In genomic region chr10:39471714-39472531, GRCm38 (mm10) we compare ENCODE assay signal across 8 mouse cellular contexts.
DNase-seq lines count a peak whose midpoint lies in the region; ATAC-seq and TF ChIP-seq lines count a peak whose summit lies in the region.

No protein-coding gene starts in this region.

- H3K27me3 ChIP-seq in heart, embryonic 10.5 days (ENCODE audit: insufficient read depth, poor library complexity, severe bottlenecking), result no peaks in the 10 kb centered on the region
- H3K27me3 ChIP-seq in hindbrain, postnatal 0 days (ENCODE audit: insufficient read depth, low read length), result no peaks in the 10 kb centered on the region
- no peaks in the 10 kb centered on the region for H3K27me3 ChIP-seq in midbrain, embryonic 14.5 days (ENCODE audit: control insufficient read depth, insufficient read depth, low read length)

- ATAC-seq in hindbrain, postnatal 0 days, result peak; percentile 76
- ATAC-seq in midbrain, embryonic 14.5 days (ENCODE audit: low FRiP score, low TSS enrichment), result peak; percentile 24; the same call in 1 of the 2 replicates

- H3K4me1 ChIP-seq in heart, embryonic 10.5 days, result peaks cover 13% of the 10 kb centered on the region
- H3K4me1 ChIP-seq in hindbrain, postnatal 0 days (ENCODE audit: insufficient read depth, low read length), result peaks cover 12% of the 10 kb centered on the region; the same call in 1 of the 2 replicates
- H3K4me1 ChIP-seq in midbrain, embryonic 14.5 days (ENCODE audit: control insufficient read depth, insufficient read depth, low read length), result peaks cover 17% of the 10 kb centered on the region

- H3K4me2 ChIP-seq in hindbrain, postnatal 0 days (ENCODE audit: low read depth, low read length), result peak overlapping the region; percentile 32
- H3K4me2 ChIP-seq in midbrain, embryonic 14.5 days (ENCODE audit: low read length), result peak overlapping the region; percentile 15; the same call in 1 of the 2 replicates

- H3K27ac ChIP-seq in heart, embryonic 10.5 days, result no peak overlapping the region
- H3K27ac ChIP-seq in hindbrain, postnatal 0 days, result peak overlapping the region; percentile 78
- H3K27ac ChIP-seq in midbrain, embryonic 14.5 days (replicated peaks; ENCODE audit: low read depth, low read length), result peak overlapping the region; percentile 73

- TF ChIP-seq CTCF in hindbrain, postnatal 0 days (IDR thresholded peaks at IDR 0.05; ENCODE audit: low read depth), result no peak

- no peaks in the 10 kb centered on the region for H3K9me3 ChIP-seq in heart, embryonic 10.5 days
- no peaks in the 10 kb centered on the region for H3K9me3 ChIP-seq in hindbrain, postnatal 0 days (ENCODE audit: low read length)
- no peaks in the 10 kb centered on the region for H3K9me3 ChIP-seq in midbrain, embryonic 14.5 days (ENCODE audit: control insufficient read depth, low read length)

- H3K4me3 ChIP-seq in heart, embryonic 10.5 days, result no peak overlapping the region
- H3K4me3 ChIP-seq in hindbrain, postnatal 0 days (ENCODE audit: low read length), result no peak overlapping the region
- no peak overlapping the region for H3K4me3 ChIP-seq in midbrain, embryonic 14.5 days (replicated peaks; ENCODE audit: low read depth, low read length)

- peak; percentile 53 to 58 for DNase-seq in heart, adult 9 months (ENCODE audit: low spot score in 2 of 2)
- no peak for DNase-seq in heart, embryonic 10.5 days (ENCODE audit: low spot score)
- peak; percentile 65 for DNase-seq in CD4-positive helper T cell, adult 2 months (ENCODE audit: low read depth, low spot score)
- DNase-seq in cerebellum, adult 18-20 months, result peak; percentile 46 to 53
- DNase-seq in hindbrain, postnatal 0 days (ENCODE audit: low spot score), result peak; percentile 72
- peak; percentile 68 for DNase-seq in midbrain, embryonic 14.5 days
- no peak for DNase-seq in yolk sac, embryonic 10.5 days (ENCODE audit: low spot score)
- DNase-seq in frontal cortex, postnatal 10 days (ENCODE audit: low spot score in 2 of 2), result no peak

- no peak overlapping the region; the same call in 1 of the 2 replicates for H3K9ac ChIP-seq in hindbrain, postnatal 0 days (replicated peaks; ENCODE audit: low read length)
- H3K9ac ChIP-seq in midbrain, embryonic 14.5 days (replicated peaks; ENCODE audit: low read length), result no peak overlapping the region; the same call in 1 of the 2 replicates

- WGBS in heart, embryonic 10.5 days, result 80% methylated on average over 15 of the region's 15 CpGs
- 18% methylated on average over 15 of the region's 15 CpGs for WGBS in hindbrain, postnatal 0 days
- WGBS in midbrain, embryonic 14.5 days, result 64% methylated on average over 15 of the region's 15 CpGs

- peaks cover 8% of the 10 kb centered on the region; the same call in 1 of the 2 replicates for H3K36me3 ChIP-seq in heart, embryonic 10.5 days
- H3K36me3 ChIP-seq in hindbrain, postnatal 0 days (ENCODE audit: insufficient read depth, low read length), result no peaks in the 10 kb centered on the region
- no peaks in the 10 kb centered on the region for H3K36me3 ChIP-seq in midbrain, embryonic 14.5 days (ENCODE audit: control insufficient read depth, insufficient read depth, low read length)

Comparison
In these comparisons a context has a peak if more than half of its experiments do, and no peak if none do; other contexts are left out.
1. DNase-seq: peak in heart, adult 9 months (2 of 2), CD4-positive helper T cell, adult 2 months (single experiment), cerebellum, adult 18-20 months (2 of 2), hindbrain, postnatal 0 days (single experiment) and midbrain, embryonic 14.5 days (single experiment); none in heart, embryonic 10.5 days (single experiment), yolk sac, embryonic 10.5 days (single experiment) and frontal cortex, postnatal 10 days (0 of 2).